Mouse (Mus musculus) right cerebral cortex, postnatal 36 days (tissue): ENCODE measurements at regions not wholly inside any gene's neighbourhood (a gene's known extent, or its start where the extent isn't known, plus 50 kb on each side); places are given as distances from the start of the nearest gene placed in this dataset.

Experiments used
- DNase-seq, 2 experiments: peaks; one replicate each; pipeline ENCODE4 v3.0.0; 2022; ENCODE audit warnings: low spot score in 2 of 2, mixed read lengths in 1 of 2

- DNase-seq: peak; percentile 8 to 14
Observed at GRCm38 (mm10) chr2:95232135-95232772, 794.3 kb upstream of the Api5 start.

GRCm38 (mm10) chr2:95231739-95232134 is 793.8 kb upstream of the Api5 start:
- DNase-seq: no peak

DNA sequence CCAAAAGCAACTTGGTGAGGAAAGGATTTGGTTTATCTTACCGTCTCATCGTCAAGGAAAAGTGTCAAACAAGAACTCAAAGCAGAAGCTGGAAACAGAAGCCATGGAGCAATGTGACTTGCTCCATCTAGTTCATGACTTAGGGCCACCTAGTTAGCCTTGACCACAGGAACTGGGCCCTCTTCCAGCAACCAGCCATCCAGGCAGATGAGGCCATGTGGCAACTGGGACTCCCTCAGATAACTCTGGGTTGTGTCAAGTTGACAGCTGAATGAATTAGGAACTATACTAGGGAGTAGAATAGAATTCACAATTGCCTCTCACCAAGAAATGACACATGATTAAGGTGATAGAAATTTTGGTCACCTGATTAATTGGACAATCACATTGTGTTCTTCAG is 791.5 kb upstream of the Api5 start:
- no peak for DNase-seq

DNA sequence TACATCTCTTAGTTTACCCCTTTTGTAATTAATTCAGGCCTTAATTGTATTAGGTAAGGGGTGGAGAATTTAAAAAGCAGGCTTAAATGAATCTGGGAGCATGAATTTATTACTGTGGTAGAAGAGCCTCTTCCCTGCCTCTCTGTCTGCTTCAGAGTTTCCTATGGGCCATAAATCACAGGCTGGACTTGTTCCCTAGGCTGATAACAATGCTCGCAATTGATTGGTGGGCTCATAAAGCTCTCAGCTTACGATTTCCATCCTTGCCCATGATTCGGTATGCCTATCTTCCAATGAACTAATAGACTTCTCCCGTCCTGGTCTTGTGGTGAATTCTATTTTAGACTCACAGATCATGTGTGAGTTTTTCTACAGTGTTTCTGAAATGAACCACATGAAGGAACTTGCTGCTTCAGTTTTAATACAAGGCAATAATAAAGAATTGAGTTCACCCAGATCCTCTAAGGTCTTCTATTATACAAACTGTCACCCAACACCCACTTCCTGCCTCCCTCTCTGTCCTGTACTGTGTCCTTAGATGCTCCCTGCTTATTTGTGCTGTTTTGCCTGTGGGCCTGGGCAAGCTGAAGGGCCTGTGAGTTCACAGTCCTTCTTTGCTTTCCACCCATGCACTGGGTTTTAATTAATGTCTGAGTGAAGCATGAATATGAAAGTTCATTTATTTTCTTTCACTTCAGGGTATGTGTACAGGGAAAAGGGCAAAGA is 772.4 kb upstream of the Api5 start:
- no peak for DNase-seq
